Mouse (Mus musculus) bone marrow macrophage, adult 2 months (primary cell): ENCODE data around the gene Proser3. TPM values are rescaled to one million over a fixed set of nuclear protein-coding genes. Genes with fewer than 3 reads are reported as not detected.
A peak's percentile ranks its signal among the peaks of the same experiment; 100 is the strongest.
"Not testable (repeated sequence)": the region's sequence is repeated elsewhere in the genome, so short reads cannot be mapped to it uniquely, and the experiment has no call there.

Source experiments
- H3K27ac ChIP-seq: 2 replicates; pipeline ENCODE4 v1.5.1; 2012; ENCODE audit warnings: low read depth, low read length; ENCODE audit not compliant: insufficient read depth
- H3K4me1 ChIP-seq: 2 replicates; pipeline ENCODE4 v1.6.1; 2012; ENCODE audit warnings: low read length; ENCODE audit not compliant: control insufficient read depth, insufficient read depth
- H3K4me3 ChIP-seq: 2 replicates; pipeline ENCODE4 v1.5.1; 2012; ENCODE audit warnings: mild to moderate bottlenecking, low read length, moderate library complexity; ENCODE audit not compliant: insufficient read depth
- CTCF ChIP-seq: IDR thresholded peaks from 2 replicates; pipeline ENCODE4 v1.5.1; 2012; ENCODE audit warnings: low read depth, mild to moderate bottlenecking, low read length, moderate library complexity
- POLR2A ChIP-seq: IDR thresholded peaks from 2 replicates; pipeline ENCODE4 v1.6.1; 2012; ENCODE audit warnings: mild to moderate bottlenecking, low read depth, low read length, borderline replicate concordance
- polyA plus RNA-seq: library from polyadenylated mRNA; stranded (reverse); fragments of >200 nt; gene quantifications from 2 replicates; pipeline ENCODE4 v1.2.4, GENCODE M21; 2012; ENCODE audit not compliant: missing spikeins, insufficient read depth, insufficient read length

Gene Proser3
- polyA plus RNA-seq, 1 experiment, result 12.2 TPM

DNA sequence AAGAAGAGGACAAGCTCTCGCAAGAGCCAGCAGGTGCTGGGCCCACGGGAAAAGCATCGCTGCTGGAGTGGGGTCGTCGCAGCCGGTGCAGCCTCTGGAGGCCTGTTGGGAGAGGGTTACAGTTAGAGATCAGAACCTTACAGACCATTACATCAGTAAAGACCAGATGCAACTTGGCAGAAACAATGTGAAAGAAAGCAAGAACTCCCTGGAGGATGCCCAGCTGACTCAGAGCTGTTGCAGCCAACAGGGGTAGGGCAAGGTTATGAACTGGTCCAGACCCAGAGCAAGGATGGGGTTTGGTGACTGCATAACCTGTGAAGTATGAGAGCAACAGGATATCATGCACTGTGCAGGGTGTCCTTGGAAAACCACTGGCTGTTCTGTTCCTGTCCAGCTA, 27.6 kb downstream of the Proser3 start:
- Histone ChIP-seq H3K4me1 (no peaks in the 10 kb centered on the region), H3K4me3 (no peak overlapping the region), H3K27ac (no peak overlapping the region)
- no peak for TF ChIP-seq CTCF
- no peak for TF ChIP-seq POLR2A

DNA sequence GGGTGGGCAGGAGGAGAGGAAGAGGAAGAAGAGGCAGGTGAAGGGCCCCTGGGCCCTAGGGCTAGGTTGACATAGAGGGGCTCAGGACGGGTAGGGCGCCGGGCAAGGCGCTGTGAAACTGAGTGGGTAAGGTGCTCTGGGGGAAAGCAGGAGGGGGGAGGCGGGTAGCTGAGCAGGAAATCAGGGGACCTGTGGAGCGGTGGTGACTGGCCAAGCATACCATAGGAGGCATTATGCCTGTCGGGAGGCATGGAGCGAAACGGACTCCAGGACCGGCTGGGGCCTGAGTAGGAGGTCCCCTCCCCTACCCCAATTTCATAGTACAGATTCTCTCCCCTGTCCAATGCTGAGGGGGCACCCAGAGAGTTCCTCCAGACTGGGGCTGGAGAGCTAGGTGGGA, 29.2 kb downstream of the Proser3 start:
- TF ChIP-seq CTCF (no peak), POLR2A (no peak)
- Histone ChIP-seq H3K4me1 (no peaks in the 10 kb centered on the region), H3K27ac (no peak overlapping the region), H3K4me3 (no peak overlapping the region)

DNA sequence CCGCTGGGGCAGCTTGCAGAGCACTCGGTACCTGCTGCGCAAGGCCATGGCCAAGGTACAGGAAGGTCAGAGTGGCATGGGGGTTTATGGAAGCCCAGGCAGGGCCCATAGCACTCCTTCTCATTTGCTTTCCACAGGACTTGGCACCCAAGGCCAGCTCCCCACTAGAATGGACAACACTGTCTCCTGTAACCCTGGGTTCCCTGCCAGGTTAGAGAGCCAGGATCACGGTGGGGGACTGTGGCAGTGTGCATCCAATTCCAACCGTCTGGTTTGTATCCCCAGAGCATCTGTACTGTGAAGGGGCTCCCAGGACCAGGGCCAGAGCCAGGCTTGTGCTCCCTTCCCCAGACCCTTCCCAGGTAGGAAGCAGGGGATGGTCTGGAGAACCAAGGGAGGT, 31.2 kb downstream of the Proser3 start:
- Histone ChIP-seq H3K4me3 (no peak overlapping the region), H3K27ac (no peak overlapping the region), H3K4me1 (no peaks in the 10 kb centered on the region)
- TF ChIP-seq POLR2A (no peak), CTCF (no peak)

DNA sequence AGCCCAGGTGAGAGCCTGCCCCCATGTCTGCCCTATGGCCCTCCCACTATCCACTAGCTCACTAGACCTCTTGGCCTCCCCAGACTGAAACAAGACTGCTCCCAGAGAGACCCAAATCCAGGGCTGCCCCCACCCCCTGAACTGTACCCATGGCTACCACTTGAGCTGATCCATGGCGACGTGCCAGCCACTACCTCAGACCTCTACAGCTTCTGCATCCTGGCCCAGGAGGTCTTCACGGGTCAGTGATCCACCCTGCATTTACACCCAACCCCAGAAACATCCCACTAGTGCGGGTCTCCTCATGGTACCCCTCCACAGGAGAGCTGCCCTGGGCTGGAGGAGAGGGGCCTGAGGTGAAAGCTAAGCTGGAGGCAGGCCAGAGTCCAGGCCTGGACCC, 31.7 kb downstream of the Proser3 start:
- Histone ChIP-seq H3K4me1 (no peaks in the 10 kb centered on the region), H3K27ac (no peak overlapping the region), H3K4me3 (no peak overlapping the region)
- TF ChIP-seq CTCF (no peak), POLR2A (no peak)

DNA sequence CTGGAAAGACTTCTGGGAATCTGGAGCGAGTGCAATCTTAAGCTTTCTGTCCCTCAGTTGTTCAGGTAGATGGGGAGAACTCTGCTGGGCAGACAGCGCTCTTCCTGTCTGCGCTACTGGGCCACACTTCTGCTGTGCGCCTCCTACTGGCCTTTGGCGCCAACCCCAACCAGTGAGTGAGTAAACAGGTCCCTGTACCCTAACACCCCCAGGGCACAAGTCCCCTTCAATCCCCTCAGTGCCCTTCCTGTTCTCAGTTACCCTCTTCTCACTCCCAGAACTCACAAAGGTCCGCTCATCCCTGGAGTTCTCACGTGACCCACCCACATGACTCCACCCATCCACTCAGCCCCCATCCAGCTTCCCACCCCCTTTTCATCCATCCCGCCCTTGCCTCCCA, 33.8 kb downstream of the Proser3 start:
- H3K27ac ChIP-seq, result no peak overlapping the region
- no peak overlapping the region for H3K4me3 ChIP-seq
- TF ChIP-seq CTCF (no peak), POLR2A (no peak)
- no peaks in the 10 kb centered on the region for H3K4me1 ChIP-seq

DNA sequence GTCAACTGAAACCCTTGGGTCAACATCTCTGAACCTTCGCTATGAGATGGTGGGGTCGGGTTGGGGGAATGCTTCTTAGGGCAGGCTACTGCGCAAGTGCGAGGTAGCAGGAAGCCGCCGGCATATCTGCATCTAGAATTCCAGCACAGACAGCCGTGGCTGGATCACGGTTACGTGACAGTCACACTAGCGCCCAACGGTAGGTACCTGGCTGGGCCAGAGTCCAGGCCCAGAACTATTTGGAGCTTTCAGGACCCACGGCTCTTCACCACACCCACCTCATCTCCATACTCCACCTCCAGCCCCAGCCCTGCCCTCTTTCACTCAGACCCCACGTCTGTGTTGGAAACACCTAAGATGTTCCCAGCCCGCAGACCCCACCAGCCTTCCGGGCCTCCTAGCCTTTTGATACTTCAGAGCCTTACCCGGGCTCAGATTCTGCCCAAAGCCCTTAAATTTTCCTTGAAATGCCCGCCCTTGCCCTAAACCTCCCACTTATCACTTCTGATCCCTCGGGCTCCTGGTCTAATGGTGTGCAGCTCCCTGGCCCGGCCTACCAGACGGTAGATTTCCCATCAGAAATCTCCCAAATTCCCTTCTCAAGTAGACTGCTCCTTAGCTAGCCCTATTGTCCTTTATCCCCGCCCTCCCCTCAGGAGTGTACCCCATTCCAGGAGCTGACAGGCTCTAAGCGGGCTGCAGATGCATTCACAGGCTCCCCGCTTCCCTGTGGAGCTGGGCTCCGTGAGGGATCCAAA, 36.9 kb downstream of the Proser3 start:
- no peak overlapping the region for H3K4me3 ChIP-seq
- no peak for TF ChIP-seq CTCF
- TF ChIP-seq POLR2A, result no peak
- H3K27ac ChIP-seq, result no peak overlapping the region
- H3K4me1 ChIP-seq, result no peaks in the 10 kb centered on the region

DNA sequence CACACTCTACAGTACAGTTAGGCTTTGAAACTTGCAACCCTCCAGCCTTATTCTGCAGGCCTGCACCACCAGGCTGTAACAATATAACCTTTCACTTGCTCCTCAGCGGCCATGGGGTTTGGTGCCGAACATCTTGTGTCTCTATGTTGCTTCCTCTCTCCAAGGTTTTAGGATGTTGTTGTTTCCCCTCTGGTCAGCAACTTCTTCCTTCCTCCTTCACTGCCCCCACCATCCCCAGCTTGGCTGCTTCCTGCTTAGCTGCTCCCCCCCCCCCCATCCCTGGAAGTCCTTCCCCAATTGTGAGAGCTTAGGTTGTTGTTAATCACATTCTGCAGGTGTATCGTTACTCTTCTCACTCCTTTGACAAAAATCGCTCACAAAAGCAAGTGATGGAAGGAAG, 44.0 kb downstream of the Proser3 start:
- Histone ChIP-seq H3K4me3 (no peak overlapping the region; the same call in 1 of the 2 replicates), H3K27ac (peak overlapping the region; percentile 41; the same call in 1 of the 2 replicates), H3K4me1 (peaks cover 12% of the 10 kb centered on the region)
- TF ChIP-seq POLR2A (no peak), CTCF (no peak)

DNA sequence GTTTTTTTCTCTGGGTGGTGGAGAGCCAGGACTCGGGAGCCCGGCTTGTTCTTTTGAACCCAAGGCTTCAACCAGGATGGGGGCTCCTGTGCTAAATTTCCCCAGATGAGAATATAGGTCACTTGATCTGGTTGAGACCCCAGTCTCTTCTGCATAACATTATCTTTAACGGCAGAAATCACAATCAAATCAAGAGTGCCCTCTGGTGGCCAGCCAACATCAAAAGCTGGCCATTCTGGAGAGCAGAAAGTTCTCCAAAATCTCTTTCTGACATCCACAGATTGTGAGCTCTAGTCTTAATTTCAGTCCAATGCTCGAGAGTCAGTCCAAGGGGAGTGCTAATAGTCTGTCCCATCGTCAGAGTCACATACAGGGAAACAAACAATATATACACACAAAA, 50.9 kb downstream of the Proser3 start:
- peak; percentile 19; the same call in 1 of the 2 replicates for TF ChIP-seq CTCF
- H3K4me1 ChIP-seq, H3K27ac ChIP-seq, H3K4me3 ChIP-seq: not testable (repeated sequence)

DNA sequence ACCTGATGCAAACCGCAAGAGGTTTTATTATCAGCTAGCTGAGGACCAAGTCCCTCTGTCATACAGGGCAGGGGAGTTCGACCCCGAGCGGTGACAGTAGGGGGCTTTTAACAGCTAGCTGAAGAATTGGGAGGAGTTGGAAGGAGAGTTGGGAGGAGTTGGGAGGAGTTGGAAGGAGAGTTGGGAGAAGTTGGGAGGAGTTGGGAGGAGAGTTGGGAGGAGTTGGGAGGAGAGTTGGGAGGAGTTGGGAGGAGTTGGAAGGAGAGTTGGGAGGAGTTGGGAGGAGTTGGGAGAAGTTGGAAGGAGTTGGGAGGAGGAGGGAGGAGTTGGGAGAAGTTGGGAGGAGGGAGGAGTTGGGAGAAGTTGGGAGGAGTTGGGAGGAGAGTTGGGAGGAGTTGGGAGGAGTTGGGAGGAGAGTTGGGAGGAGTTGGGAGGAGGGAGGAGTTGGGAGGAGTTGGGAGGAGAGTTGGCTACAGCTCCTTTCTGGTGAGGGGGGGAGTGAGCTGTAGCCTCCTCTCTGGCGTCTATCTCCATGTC, 56.5 kb downstream of the Proser3 start:
- not testable (repeated sequence) for H3K27ac ChIP-seq, H3K4me1 ChIP-seq, H3K4me3 ChIP-seq

DNA sequence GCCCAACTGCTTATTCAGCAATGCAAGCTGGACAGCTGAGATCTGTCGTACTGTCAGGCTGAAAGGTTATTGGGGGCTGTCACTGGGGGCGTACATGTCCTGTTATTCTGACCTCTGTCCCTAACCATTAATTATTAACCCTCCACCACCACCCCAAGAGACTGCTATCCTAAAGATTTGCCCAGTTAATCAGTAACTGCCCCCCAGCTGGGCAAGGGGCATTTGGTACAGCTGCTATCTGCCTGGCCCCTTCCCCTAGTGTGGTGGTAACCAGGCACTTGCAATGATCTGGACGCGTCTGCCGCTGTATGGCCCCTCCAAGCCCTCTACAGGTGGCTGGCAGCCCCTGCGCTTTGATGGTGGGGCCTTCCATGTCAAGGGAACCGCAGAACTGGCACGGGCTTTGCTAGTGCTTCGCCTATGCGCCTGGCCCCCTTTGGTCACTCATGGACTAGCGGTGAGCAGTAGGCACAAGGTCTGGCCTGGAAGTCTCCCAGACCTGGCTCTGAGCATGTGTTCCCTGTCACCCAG, 58.6 kb downstream of the Proser3 start, which contains the start of gene Prodh2:
Prodh2 (plus strand) TSS at position 222 of the 531 bp plus-strand sequence.
- no peak within 1 kb of the TSS for H3K4me3 ChIP-seq
- no peak within 1 kb of the TSS for H3K27ac ChIP-seq
- TF ChIP-seq POLR2A (no peak), CTCF (no peak)
- no peaks in the 10 kb centered on the region for H3K4me1 ChIP-seq
